Mouse (Mus musculus) cerebellum, adult 2 months (tissue): ENCODE measurements around the gene Grid2.

Experiments used
- CTCF ChIP-seq: fragments of 200-500 bp; IDR thresholded peaks from 2 replicates; pipeline ENCODE4 v1.5.1; 2011; ENCODE audit warnings: low read depth, mild to moderate bottlenecking, control low read depth, low read length, moderate library complexity, borderline replicate concordance; ENCODE audit not compliant: insufficient read depth
- POLR2A ChIP-seq: fragments of 200-500 bp; IDR thresholded peaks from 2 replicates; pipeline ENCODE4 v1.6.1; 2011; ENCODE audit warnings: low read length, control low read depth, borderline replicate concordance; ENCODE audit not compliant: insufficient read depth

DNA sequence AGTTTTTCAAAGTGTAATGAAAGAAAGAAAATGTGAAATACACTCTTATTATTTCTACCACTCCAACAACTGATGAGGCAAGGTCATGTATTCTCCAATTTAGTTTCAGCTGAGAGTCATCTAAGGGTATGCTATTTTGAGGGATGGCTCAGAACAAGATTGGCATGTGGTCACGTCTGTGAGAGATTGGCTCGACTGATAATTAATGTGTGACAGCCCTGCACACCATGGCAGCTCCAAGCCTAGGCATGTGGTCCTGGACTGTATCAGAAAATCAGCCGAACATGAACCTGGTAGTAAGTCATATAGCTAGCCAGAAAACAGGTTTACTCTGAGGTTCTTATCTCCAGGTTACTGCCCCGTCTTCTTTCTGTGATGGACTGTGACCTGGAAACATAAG is 292.1 kb downstream of the Grid2 start:
- TF ChIP-seq POLR2A (no peak), CTCF (no peak)
